Mouse (Mus musculus) forebrain, postnatal 0 days (tissue): ENCODE results near the gene Gngt2. TPM values are rescaled to one million over a fixed set of nuclear protein-coding genes. Genes with fewer than 3 reads are reported as not detected.
A peak's percentile ranks its signal among the peaks of the same experiment; 100 is the strongest.

ENCODE experiments used
- ATAC-seq: fragments of 200-750 bp; cut with Nextera tagmentation; 2 replicates; pipeline ENCODE4 v1.8.0; 2017; ENCODE audit warnings: mild to moderate bottlenecking, moderate library complexity
- DNase-seq: peaks from one replicate; pipeline ENCODE4 v3.0.0-alpha.2; 2015
- H3K27ac ChIP-seq: fragments of 300-500 bp; sonication (generic); 2 replicates; pipeline ENCODE4 v1.5.1; 2014; ENCODE audit warnings: low read depth, mild to moderate bottlenecking, antibody characterized with exemption, low read length, moderate library complexity, mixed read lengths
- H3K27me3 ChIP-seq: fragments of 300-500 bp; sonication (generic); 2 replicates; pipeline ENCODE4 v1.6.1; 2014; ENCODE audit warnings: mild to moderate bottlenecking, low read length, mixed read lengths; ENCODE audit not compliant: insufficient read depth
- H3K36me3 ChIP-seq: fragments of 300-500 bp; sonication (generic); 2 replicates; pipeline ENCODE4 v1.6.1; 2014; ENCODE audit warnings: mild to moderate bottlenecking, moderate library complexity; ENCODE audit not compliant: insufficient read depth
- H3K4me1 ChIP-seq: fragments of 300-500 bp; sonication (generic); 2 replicates; pipeline ENCODE4 v1.6.1; 2014; ENCODE audit warnings: antibody characterized with exemption; ENCODE audit not compliant: insufficient read depth
- H3K4me2 ChIP-seq: fragments of 300-500 bp; sonication (generic); 2 replicates; pipeline ENCODE4 v1.6.1; 2014; ENCODE audit warnings: low read depth, mild to moderate bottlenecking, moderate library complexity
- H3K4me3 ChIP-seq: fragments of 300-500 bp; sonication (generic); 2 replicates; pipeline ENCODE4 v1.5.1; 2014; ENCODE audit warnings: low read depth, low read length, mixed read lengths
- H3K9ac ChIP-seq: fragments of 300-500 bp; sonication (generic); 2 replicates; pipeline ENCODE4 v1.6.1; 2014; ENCODE audit warnings: mild to moderate bottlenecking
- H3K9me3 ChIP-seq: fragments of 300-500 bp; sonication (generic); 2 replicates; pipeline ENCODE4 v1.6.1; 2016; ENCODE audit warnings: low read length
- CTCF ChIP-seq: sonication (generic); IDR thresholded peaks from 2 replicates; pipeline ENCODE4 v1.5.1; 2016; ENCODE audit warnings: antibody characterized with exemption, control low read depth, low read depth
- WGBS: fragments of 180-500 bp; shearing (Covaris S2); extraction: QIAGEN DNeasy Blood & Tissue Kit; methylation state at CpG from one replicate; pipeline ENCODE4 v1.1.7; 2014; 5-methylcytosine and 5-hydroxymethylcytosine counted together
- polyA plus RNA-seq: library from polyadenylated mRNA; unstranded; fragments of >200 nt; fragmentation: Nextera tagmentation; extraction: Ambion mirVana; gene quantifications from 2 replicates; pipeline ENCODE4 v1.2.1, GENCODE M21; 2015
- total RNA-seq: library from RNA; depleted of rRNA; stranded (reverse); fragments of >200 nt; gene quantifications from 2 replicates; pipeline ENCODE4 v1.2.3, GENCODE M21; 2014

Gene Gngt2
- total and polyA plus RNA-seq, 2 experiments from 2014 or later, result 1.0 to 1.9 TPM

DNA sequence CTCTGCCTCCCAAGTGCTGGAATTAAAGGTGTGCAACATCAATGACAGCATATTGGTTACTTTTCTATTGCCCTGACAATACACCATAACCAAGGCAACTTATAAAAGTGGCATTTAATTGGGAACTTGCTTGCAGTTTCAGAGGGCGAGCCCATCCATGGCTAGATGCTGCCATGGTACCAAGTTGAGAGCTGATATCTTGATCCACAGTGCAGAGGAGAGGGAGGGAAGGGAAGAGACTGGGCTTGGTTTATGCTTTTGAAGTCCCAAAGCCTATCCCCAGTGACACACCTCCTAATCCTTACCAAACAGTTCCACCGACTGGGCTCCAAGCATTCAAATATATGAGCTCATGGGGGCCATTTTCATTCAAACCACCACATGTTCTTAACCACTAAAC, 22.9 kb upstream of the Gngt2 start:
- Histone ChIP-seq H3K9me3 (no peaks in the 10 kb centered on the region), H3K4me2 (no peak overlapping the region), H3K4me3 (no peak overlapping the region), H3K9ac (no peak overlapping the region), H3K27me3 (no peaks in the 10 kb centered on the region), H3K4me1 (no peaks in the 10 kb centered on the region), H3K36me3 (no peaks in the 10 kb centered on the region), H3K27ac (no peak overlapping the region)
- ATAC-seq, result no peak
- no peak for TF ChIP-seq CTCF
- WGBS, result 93% methylated on average over 2 of the region's 2 CpGs
- DNase-seq, result no peak

DNA sequence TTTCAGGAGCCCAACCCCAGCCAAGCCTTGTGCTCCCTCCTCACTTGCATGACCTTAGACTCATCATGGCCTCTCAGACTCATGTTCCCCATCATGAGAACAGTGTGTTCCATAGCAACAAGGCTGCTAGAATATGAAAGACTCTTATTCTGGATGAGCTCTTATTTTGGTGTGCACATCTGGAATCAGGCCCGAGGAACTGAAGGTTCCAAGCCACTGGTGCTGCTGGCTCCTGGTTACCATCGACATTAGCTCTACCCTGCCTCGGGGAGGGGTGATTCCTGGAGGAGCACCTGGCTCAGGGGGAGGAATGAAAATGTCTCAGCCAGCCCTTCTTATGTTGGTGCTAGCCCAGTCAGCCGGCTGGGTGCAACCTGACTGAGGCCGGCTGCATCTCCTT, 22.2 kb upstream of the Gngt2 start:
- no peaks in the 10 kb centered on the region for H3K27me3 ChIP-seq
- DNase-seq (no peak), ATAC-seq (no peak)
- H3K4me2 ChIP-seq, result no peak overlapping the region
- H3K4me3 ChIP-seq, result no peak overlapping the region
- H3K9ac ChIP-seq, result no peak overlapping the region
- no peaks in the 10 kb centered on the region for H3K36me3 ChIP-seq
- TF ChIP-seq CTCF, result no peak
- WGBS, result 73% methylated on average over 5 of the region's 5 CpGs
- H3K4me1 ChIP-seq, result no peaks in the 10 kb centered on the region
- H3K27ac ChIP-seq, result no peak overlapping the region
- no peaks in the 10 kb centered on the region for H3K9me3 ChIP-seq

DNA sequence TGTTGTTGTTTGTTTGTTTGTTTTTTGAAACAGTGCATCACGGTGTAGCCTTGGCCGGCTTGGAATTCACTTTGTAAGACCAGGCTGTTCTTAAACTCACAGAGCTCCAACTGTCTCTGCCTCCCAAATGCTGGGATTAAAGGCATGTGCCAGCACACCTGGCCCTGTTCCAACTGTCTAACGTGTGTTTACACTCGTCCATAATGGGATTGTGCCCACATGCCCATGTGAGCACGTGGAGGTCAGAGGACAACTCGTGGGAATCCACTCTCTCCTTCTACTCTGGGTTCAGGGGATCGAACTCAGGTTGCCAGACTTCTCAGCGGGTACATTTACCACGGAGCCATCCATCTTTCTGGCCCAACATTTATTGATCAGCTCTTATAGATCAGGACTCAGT, 21.6 kb upstream of the Gngt2 start:
- H3K4me3 ChIP-seq, result no peak overlapping the region
- H3K9me3 ChIP-seq, result no peaks in the 10 kb centered on the region
- H3K27ac ChIP-seq, result no peak overlapping the region
- no peak for TF ChIP-seq CTCF
- H3K4me1 ChIP-seq, result no peaks in the 10 kb centered on the region
- H3K36me3 ChIP-seq, result no peaks in the 10 kb centered on the region
- DNase-seq (no peak), ATAC-seq (no peak)
- H3K9ac ChIP-seq, result no peak overlapping the region
- no peaks in the 10 kb centered on the region for H3K27me3 ChIP-seq
- WGBS, result 65% methylated on average over 9 of the region's 9 CpGs
- no peak overlapping the region for H3K4me2 ChIP-seq

DNA sequence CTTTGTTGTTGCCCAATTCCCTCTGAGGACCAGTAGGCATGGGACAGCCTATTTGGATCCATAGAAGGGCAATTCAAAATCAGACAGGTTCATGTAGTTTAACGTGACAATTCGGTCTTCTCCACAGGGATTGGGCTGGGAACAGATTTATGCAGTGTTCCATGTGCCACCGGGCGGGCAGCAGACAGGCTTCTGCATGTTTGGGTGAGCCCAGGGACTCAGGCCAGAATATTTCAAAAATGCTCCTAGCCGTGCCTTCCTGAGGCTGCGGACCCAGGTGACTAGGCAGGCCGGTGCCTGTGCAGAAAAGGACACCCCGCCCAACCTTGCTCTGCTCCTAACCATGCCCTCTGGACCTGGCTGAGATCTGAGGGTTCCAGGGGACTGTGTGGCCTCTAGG, 17.9 kb upstream of the Gngt2 start:
- H3K4me2 ChIP-seq, result no peak overlapping the region
- no peak overlapping the region for H3K4me3 ChIP-seq
- no peak overlapping the region for H3K27ac ChIP-seq
- no peaks in the 10 kb centered on the region for H3K9me3 ChIP-seq
- TF ChIP-seq CTCF, result no peak
- H3K4me1 ChIP-seq, result no peaks in the 10 kb centered on the region
- peaks cover 4% of the 10 kb centered on the region; the same call in 1 of the 2 replicates for H3K27me3 ChIP-seq
- DNase-seq, result no peak
- ATAC-seq, result no peak
- H3K36me3 ChIP-seq, result no peaks in the 10 kb centered on the region
- no peak overlapping the region for H3K9ac ChIP-seq
- 93% methylated on average over 8 of the region's 8 CpGs for WGBS

DNA sequence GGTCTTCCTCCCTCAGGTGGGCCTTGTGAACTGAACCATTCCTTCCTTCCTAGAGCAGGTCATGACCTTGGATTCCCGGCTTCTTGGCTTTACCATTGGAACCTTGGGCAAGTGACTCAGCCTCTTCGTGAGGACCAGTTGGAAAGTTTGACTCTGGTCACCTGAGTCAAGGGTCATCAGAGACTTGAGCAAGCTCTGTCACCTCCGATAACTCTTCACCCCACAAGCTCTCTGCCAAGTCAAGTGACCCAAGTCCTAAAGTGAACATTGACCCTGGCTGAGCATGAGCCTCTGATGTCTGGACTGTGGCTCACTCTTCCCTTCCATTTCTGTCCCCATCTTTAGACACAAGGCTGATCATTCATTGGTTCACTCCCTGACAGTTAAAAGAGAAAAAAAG, 15.5 kb upstream of the Gngt2 start:
- H3K9ac ChIP-seq, result no peak overlapping the region
- H3K4me3 ChIP-seq, result no peak overlapping the region
- no peaks in the 10 kb centered on the region for H3K36me3 ChIP-seq
- TF ChIP-seq CTCF, result no peak
- no peak overlapping the region for H3K27ac ChIP-seq
- peaks cover 15% of the 10 kb centered on the region for H3K27me3 ChIP-seq
- no peaks in the 10 kb centered on the region for H3K9me3 ChIP-seq
- no peak overlapping the region for H3K4me2 ChIP-seq
- no peak for ATAC-seq
- 0 out of 2 replicates have a peak, but pooled peaks cover 6% of the 10 kb centered on the region for H3K4me1 ChIP-seq
- 88% methylated on average over 3 of the region's 3 CpGs for WGBS
- DNase-seq, result no peak

DNA sequence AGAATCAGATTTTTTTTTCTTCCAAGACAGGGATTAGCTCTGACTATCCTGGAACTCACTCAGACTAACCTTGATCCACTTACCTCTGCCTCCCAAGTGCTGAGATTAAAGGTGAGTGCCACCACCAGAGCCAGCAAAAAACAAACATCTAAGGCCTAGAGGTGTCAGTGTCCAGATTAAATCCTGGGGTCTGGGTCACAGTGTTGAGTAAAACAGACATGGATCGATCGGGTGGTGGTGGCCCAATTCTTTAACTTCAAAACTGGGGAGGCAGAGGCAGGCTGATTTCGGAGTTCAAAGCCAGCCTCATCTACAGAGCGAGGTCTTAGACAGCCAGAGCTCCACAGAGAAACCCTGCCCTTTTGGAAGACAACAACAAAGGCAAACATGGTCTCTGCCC, 14.6 kb upstream of the Gngt2 start:
- DNase-seq, result no peak
- Histone ChIP-seq H3K27ac (no peak overlapping the region), H3K9me3 (no peaks in the 10 kb centered on the region), H3K27me3 (peaks cover 23% of the 10 kb centered on the region), H3K4me2 (no peak overlapping the region), H3K9ac (no peak overlapping the region), H3K36me3 (no peaks in the 10 kb centered on the region), H3K4me3 (no peak overlapping the region), H3K4me1 (0 out of 2 replicates have a peak, but pooled peaks cover 6% of the 10 kb centered on the region)
- ATAC-seq, result no peak
- no peak for TF ChIP-seq CTCF
- 97% methylated on average over 4 of the region's 4 CpGs for WGBS

DNA sequence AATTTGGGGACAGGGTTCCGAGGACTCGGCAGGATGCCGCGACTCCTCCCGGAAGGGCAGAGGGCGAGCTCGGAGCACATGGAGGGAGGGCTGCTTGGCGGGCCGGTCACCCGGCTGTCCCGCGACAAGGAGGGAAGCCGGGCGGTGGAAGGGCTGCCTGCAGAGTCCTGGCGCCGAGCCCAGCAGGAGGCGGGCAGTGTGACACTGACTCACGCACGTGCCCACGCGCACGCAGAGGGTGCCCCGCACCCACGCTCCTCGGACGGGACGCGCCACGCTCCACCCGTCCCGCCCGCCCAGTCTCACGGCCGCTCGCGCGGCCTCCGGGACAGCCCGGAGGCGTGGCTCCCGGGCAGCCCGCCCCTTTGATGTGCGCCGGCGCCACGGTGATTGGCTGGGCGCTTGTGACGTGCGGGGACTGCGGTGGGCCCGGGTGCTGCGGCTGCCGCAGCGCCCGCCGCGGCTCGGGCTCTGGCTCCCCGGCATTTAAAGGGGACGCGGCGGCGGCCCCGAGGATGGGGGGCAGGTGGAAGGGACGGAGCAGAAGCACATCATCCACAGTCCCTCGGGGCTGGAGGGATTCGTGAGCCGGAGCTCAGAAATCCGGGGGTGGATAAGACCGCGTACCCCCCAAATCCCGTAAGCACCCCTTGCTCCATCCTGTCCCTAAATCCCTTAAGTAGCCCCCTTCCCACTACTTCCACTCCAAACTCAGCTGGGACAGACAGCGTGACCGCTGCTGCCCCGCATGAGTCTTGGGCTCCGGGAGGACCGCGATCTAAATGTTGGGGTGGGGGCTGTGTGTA, 12.7 kb upstream of the Gngt2 start, which contains the start of gene Phospho1:
Gene Phospho1 (plus strand): TSS at position 429 of the 806 bp plus-strand sequence.
- Histone ChIP-seq H3K4me2 (peak within 1 kb of the TSS; percentile 99), H3K4me3 (peak within 1 kb of the TSS; percentile 74), H3K27me3 (peaks cover 39% of the 10 kb centered on the region), H3K4me1 (0 out of 2 replicates have a peak, but pooled peaks cover 6% of the 10 kb centered on the region), H3K9me3 (no peaks in the 10 kb centered on the region), H3K36me3 (no peaks in the 10 kb centered on the region), H3K27ac (no peak within 1 kb of the TSS), H3K9ac (peak within 1 kb of the TSS; percentile 54)
- DNase-seq, result peak; percentile 94
- ATAC-seq, result peak; percentile 100
- no peak for TF ChIP-seq CTCF
- 1% methylated on average over 71 of the region's 78 CpGs for WGBS
